Mouse (Mus musculus) hindbrain, embryonic 12.5 days (tissue): Measurements from ENCODE around the gene Acly. TPM values are rescaled to one million over a fixed set of nuclear protein-coding genes. Genes with fewer than 3 reads are reported as not detected.

Source experiments
- ATAC-seq: fragments of 200-750 bp; cut with Nextera tagmentation; 2 replicates; pipeline ENCODE4 v1.8.0; 2017; ENCODE audit warnings: moderate TSS enrichment; ENCODE audit not compliant: low FRiP score
- H3K27ac ChIP-seq: fragments of 300-500 bp; sonication (generic); 2 replicates; pipeline ENCODE4 v1.5.1; 2016; ENCODE audit warnings: mild to moderate bottlenecking
- H3K27me3 ChIP-seq: fragments of 300-500 bp; sonication (generic); 2 replicates; pipeline ENCODE4 v1.6.1; 2016; ENCODE audit warnings: mild to moderate bottlenecking
- H3K36me3 ChIP-seq: fragments of 300-500 bp; sonication (generic); 2 replicates; pipeline ENCODE4 v1.6.1; 2016; ENCODE audit warnings: mild to moderate bottlenecking
- H3K4me1 ChIP-seq: fragments of 300-500 bp; sonication (generic); 2 replicates; pipeline ENCODE4 v1.6.1; 2016
- H3K4me2 ChIP-seq: fragments of 300-500 bp; sonication (generic); replicated peaks from 2 replicates; pipeline ENCODE4 v1.6.1; 2016; ENCODE audit warnings: mild to moderate bottlenecking
- H3K4me3 ChIP-seq: fragments of 300-500 bp; sonication (generic); 2 replicates; pipeline ENCODE4 v1.5.1; 2016; ENCODE audit warnings: mild to moderate bottlenecking
- H3K9ac ChIP-seq: fragments of 300-500 bp; sonication (generic); 2 replicates; pipeline ENCODE4 v1.6.1; 2016; ENCODE audit warnings: mild to moderate bottlenecking, moderate library complexity
- H3K9me3 ChIP-seq: fragments of 300-500 bp; sonication (generic); replicated peaks from 2 replicates; pipeline ENCODE4 v1.6.1; 2016; ENCODE audit warnings: mild to moderate bottlenecking
- WGBS: fragments of 180-500 bp; shearing (Covaris S2); methylation state at CpG from one replicate; pipeline ENCODE4 v1.1.7; 2016; 5-methylcytosine and 5-hydroxymethylcytosine counted together
- polyA plus RNA-seq: library from polyadenylated mRNA; unstranded; fragments of >200 nt; fragmentation: Nextera tagmentation; extraction: Ambion mirVana; gene quantifications from 2 replicates; pipeline ENCODE4 v1.2.1, GENCODE M21; 2016

Gene Acly
- polyA plus RNA-seq, 1 experiment from 2014 or later, result 348 TPM

GRCm38 (mm10) chr11:100465833-100466232 lies 62.0 kb downstream of the Acly start:
- Histone ChIP-seq H3K9me3 (no peaks in the 10 kb centered on the region), H3K27me3 (no peaks in the 10 kb centered on the region), H3K9ac (no peak overlapping the region), H3K27ac (no peak overlapping the region), H3K4me3 (no peak overlapping the region), H3K4me2 (no peak overlapping the region), H3K4me1 (peaks cover 17% of the 10 kb centered on the region), H3K36me3 (peaks cover 22% of the 10 kb centered on the region)
- 88% methylated on average over 1 of the region's 1 CpGs for WGBS
- no peak for ATAC-seq

DNA sequence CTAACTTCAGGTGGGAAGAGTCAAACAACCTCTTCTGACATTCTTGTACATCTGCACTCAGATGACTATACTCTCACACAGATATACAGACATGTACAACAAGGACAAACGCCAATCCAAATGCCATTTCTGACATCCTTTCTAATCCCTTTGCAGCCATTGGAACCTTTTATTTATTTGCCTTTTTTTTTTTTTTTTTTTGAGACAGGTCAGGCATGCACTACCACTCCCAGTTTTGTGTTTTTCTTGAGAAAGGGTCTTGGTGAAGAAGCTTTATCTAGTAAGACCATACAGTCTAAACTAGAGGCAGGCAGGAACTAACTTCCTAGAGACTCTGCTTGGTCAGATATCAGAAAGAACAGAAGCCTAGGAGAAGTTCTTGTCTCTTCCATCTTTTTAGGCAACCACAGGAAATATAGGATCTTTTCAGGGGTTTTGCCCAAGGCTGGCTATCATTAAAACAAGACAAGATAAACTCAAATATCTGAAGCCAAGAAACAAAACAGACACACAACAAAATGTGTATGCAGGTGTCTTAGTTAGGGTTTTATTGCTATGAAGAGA lies 62.5 kb downstream of the Acly start:
- 93% methylated on average over 1 of the region's 1 CpGs for WGBS
- Histone ChIP-seq H3K9ac (no peak overlapping the region), H3K36me3 (peaks cover 22% of the 10 kb centered on the region), H3K4me1 (peaks cover 11% of the 10 kb centered on the region), H3K27ac (no peak overlapping the region), H3K27me3 (no peaks in the 10 kb centered on the region), H3K4me2 (no peak overlapping the region), H3K9me3 (no peaks in the 10 kb centered on the region), H3K4me3 (no peak overlapping the region)
- ATAC-seq, result no peak

GRCm38 (mm10) chr11:100462699-100463098 lies 65.1 kb downstream of the Acly start:
- no peaks in the 10 kb centered on the region for H3K4me1 ChIP-seq
- H3K4me2 ChIP-seq, result no peak overlapping the region
- H3K27ac ChIP-seq, result no peak overlapping the region
- H3K36me3 ChIP-seq, result peaks cover 29% of the 10 kb centered on the region
- no peak for ATAC-seq
- H3K9ac ChIP-seq, result no peak overlapping the region
- H3K9me3 ChIP-seq, result no peaks in the 10 kb centered on the region
- H3K4me3 ChIP-seq, result no peak overlapping the region
- no peaks in the 10 kb centered on the region for H3K27me3 ChIP-seq
- WGBS, result 94% methylated on average over 10 of the region's 10 CpGs

DNA sequence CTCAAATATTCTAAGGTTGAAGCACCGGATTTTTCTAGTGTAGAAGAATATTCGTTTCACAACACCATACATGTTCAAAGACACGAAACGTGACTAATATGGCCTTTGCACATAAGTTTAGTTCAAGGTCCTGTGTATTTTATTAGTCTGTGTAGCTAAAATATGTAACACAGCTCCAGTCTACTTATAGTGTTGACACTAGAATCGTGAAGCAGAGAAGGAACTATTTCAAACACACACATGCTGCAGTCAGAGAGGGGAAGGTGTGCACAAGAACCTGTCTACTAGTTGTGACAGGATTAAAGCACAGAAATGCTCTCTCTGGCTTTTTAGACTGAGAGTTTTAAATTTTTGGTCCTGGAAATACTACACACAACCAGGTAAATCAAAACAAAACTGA lies 70.1 kb downstream of the Acly start:
- Histone ChIP-seq H3K4me1 (no peaks in the 10 kb centered on the region), H3K27ac (no peak overlapping the region), H3K36me3 (peaks cover 27% of the 10 kb centered on the region), H3K4me2 (no peak overlapping the region), H3K4me3 (no peak overlapping the region), H3K9ac (no peak overlapping the region), H3K27me3 (no peaks in the 10 kb centered on the region), H3K9me3 (no peaks in the 10 kb centered on the region)
- ATAC-seq, result no peak
- 93% methylated on average over 5 of the region's 5 CpGs for WGBS

DNA sequence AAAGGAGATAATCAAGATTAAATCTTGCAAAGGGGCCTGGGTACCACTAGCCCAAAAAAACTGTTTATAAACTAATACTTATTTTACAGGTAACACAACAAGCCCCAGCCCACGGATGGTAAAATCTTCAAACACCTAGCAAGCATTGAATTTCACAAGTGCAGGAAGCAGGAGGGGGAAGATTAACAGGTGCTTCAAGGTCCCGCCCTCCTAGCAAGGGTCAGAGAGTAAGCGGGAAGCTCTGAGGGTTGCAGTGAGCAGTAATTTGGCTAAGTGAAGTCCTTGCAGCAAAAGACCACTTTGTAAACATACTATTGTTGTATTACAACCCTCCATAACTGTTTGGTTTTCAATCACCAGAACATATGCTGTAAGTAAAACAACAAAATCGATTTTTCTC lies 70.6 kb downstream of the Acly start:
- no peak overlapping the region for H3K4me3 ChIP-seq
- no peaks in the 10 kb centered on the region for H3K9me3 ChIP-seq
- no peak overlapping the region for H3K4me2 ChIP-seq
- H3K36me3 ChIP-seq, result peaks cover 22% of the 10 kb centered on the region
- no peak overlapping the region for H3K27ac ChIP-seq
- 78% methylated on average over 4 of the region's 4 CpGs for WGBS
- no peaks in the 10 kb centered on the region for H3K27me3 ChIP-seq
- no peak for ATAC-seq
- H3K9ac ChIP-seq, result no peak overlapping the region
- no peaks in the 10 kb centered on the region for H3K4me1 ChIP-seq

- Histone ChIP-seq H3K4me1 (peaks cover 11% of the 10 kb centered on the region), H3K9me3 (no peaks in the 10 kb centered on the region), H3K27ac (no peak overlapping the region), H3K36me3 (peaks cover 3% of the 10 kb centered on the region; the same call in 1 of the 2 replicates), H3K9ac (no peak overlapping the region), H3K27me3 (no peaks in the 10 kb centered on the region), H3K4me3 (no peak overlapping the region), H3K4me2 (no peak overlapping the region)
- no peak for ATAC-seq
- 86% methylated on average over 6 of the region's 6 CpGs for WGBS
Observed at GRCm38 (mm10) chr11:100442625-100443024, 85.2 kb downstream of the Acly start.

DNA sequence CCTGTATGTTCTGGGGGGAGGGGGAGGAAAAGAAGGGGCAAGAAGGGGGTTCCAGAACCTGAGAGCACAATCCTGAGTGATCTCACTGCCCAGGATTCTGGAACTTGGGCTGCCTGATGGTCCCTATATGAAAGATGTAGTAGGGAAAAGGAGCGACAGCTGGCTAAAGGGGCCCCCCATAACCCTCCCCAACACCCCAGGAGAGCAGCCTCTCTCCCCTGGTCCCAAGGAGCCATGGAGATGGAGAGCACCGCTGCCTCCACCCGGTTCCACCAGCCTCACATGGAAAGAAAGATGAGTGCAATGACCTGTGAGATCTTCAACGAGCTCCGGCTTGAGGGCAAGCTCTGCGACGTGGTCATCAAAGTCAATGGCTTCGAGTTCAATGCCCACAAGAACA lies 86.0 kb downstream of the Acly start, which contains the start of the genes Nt5c3b and Klhl10:
Gene Nt5c3b (minus strand): TSS at position 12 of the 400 bp plus-strand sequence.
Gene Klhl10 (plus strand): TSS at position 121 of the 400 bp plus-strand sequence.
- H3K4me3 ChIP-seq, result peak within 1 kb of the TSS; percentile 84
- peak within 1 kb of the TSS; percentile 92 for H3K9ac ChIP-seq
- H3K36me3 ChIP-seq, result peaks cover 10% of the 10 kb centered on the region
- no peaks in the 10 kb centered on the region for H3K9me3 ChIP-seq
- no peak for ATAC-seq
- H3K27ac ChIP-seq, result peak within 1 kb of the TSS; percentile 60
- no peaks in the 10 kb centered on the region for H3K27me3 ChIP-seq
- peak within 1 kb of the TSS; percentile 82 for H3K4me2 ChIP-seq
- peaks cover 11% of the 10 kb centered on the region for H3K4me1 ChIP-seq
- 88% methylated on average over 8 of the region's 8 CpGs for WGBS

- whole genome bisulfite sequencing, result 1% methylated on average over 47 of the region's 52 CpGs
- ATAC-seq, result peak; percentile 95
- Histone ChIP-seq H3K9ac (peak overlapping the region; percentile 92), H3K9me3 (no peaks in the 10 kb centered on the region), H3K4me2 (peak overlapping the region; percentile 82), H3K4me1 (peaks cover 11% of the 10 kb centered on the region), H3K36me3 (peaks cover 18% of the 10 kb centered on the region), H3K27ac (peak overlapping the region; percentile 60), H3K4me3 (peak overlapping the region; percentile 84), H3K27me3 (no peaks in the 10 kb centered on the region)
Observed at GRCm38 (mm10) chr11:100440691-100441522, 86.9 kb downstream of the Acly start.

DNA sequence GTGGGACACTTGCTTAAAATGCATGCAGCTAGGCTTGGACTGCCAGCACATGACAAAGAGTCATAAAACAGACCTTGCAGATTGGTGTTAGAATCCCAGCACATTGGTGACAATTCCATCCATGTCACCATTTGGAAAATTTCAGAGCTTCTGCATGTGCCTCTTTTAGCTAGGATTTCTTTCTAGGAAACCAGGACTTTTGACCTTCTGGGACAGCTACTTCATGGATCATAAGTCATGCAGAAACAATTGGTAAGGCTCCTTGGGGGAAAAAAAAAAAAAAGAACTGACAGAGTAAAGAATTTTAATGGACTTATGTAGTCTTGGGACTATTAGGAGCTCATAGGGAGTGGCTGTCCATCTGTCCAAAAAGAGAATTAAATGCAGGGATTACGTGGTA lies 89.9 kb downstream of the Acly start:
- Histone ChIP-seq H3K4me2 (no peak overlapping the region), H3K27me3 (no peaks in the 10 kb centered on the region), H3K9me3 (no peaks in the 10 kb centered on the region), H3K27ac (no peak overlapping the region), H3K9ac (no peak overlapping the region), H3K4me1 (peaks cover 11% of the 10 kb centered on the region), H3K36me3 (peaks cover 36% of the 10 kb centered on the region), H3K4me3 (no peak overlapping the region)
- WGBS, result 85% methylated on average over 1 of the region's 1 CpGs
- no peak for ATAC-seq

DNA sequence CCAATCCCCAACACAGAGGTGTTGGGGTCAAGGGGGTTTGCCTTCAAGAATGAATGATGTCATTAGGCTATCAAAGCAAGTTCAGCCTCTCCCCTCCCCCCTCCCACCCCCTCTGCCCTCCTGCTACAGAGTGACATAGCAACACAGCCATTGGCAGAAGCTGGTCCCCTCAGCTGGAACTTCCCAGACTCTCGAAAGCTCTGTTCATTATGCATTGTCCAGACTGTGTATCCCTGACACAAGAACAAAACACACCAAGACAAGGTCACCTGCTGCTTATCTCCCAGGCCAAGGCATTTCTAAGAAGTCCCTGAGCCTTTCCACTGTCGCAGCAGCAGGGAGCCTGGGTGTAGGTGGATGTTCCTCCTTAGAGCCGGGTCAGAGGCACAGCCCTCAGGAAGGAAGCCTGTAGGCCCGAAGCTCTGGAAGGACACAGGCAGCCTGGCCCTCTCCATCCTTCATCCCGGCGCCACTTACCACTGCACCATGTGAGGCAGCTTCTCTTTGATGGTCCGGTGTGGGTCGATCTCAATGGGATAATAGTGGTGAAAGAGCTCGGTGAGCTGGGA lies 92.0 kb downstream of the Acly start:
- 42% methylated on average over 9 of the region's 9 CpGs for WGBS
- Histone ChIP-seq H3K27me3 (no peaks in the 10 kb centered on the region), H3K36me3 (peaks cover 40% of the 10 kb centered on the region), H3K9me3 (no peaks in the 10 kb centered on the region), H3K4me3 (no peak overlapping the region), H3K27ac (no peak overlapping the region), H3K4me1 (peaks cover 7% of the 10 kb centered on the region; the same call in 1 of the 2 replicates), H3K4me2 (no peak overlapping the region), H3K9ac (no peak overlapping the region)
- no peak for ATAC-seq

- Histone ChIP-seq H3K4me2 (no peak overlapping the region), H3K27ac (no peak overlapping the region), H3K9me3 (no peaks in the 10 kb centered on the region), H3K36me3 (peaks cover 49% of the 10 kb centered on the region), H3K4me3 (no peak overlapping the region), H3K27me3 (no peaks in the 10 kb centered on the region), H3K9ac (no peak overlapping the region), H3K4me1 (no peaks in the 10 kb centered on the region; the same call in 1 of the 2 replicates)
- 95% methylated on average over 5 of the region's 5 CpGs for WGBS
- ATAC-seq, result no peak
Observed at GRCm38 (mm10) chr11:100432002-100432401, 95.8 kb downstream of the Acly start.

DNA sequence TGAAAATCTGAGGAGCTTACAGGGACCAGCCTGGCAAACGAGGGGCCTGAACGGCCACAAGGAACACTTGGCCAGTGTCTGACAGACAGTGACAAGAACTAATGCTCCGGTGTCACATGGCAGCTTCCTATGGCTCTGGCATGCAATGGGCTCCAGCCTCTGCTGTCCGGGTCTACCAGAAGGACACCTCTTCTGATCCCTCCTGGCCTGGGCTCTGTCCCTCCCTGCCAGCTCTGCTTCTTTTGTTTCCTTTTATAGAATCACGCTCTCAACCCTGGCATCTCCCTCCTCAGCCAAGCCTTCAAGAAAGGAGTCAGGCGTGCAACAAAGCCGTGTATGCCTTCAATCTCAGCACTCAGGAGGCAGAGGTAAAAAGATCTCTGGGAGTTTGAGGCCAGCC lies 97.7 kb downstream of the Acly start:
- Histone ChIP-seq H3K4me3 (no peak overlapping the region), H3K9ac (no peak overlapping the region), H3K9me3 (no peaks in the 10 kb centered on the region), H3K4me1 (peaks cover 2% of the 10 kb centered on the region; the same call in 1 of the 2 replicates), H3K4me2 (no peak overlapping the region), H3K27ac (no peak overlapping the region), H3K36me3 (peaks cover 32% of the 10 kb centered on the region), H3K27me3 (no peaks in the 10 kb centered on the region)
- no peak for ATAC-seq
- 90% methylated on average over 7 of the region's 7 CpGs for WGBS
